Mouse (Mus musculus) ES-CJ7 (cell line): ENCODE data around the gene Smg6.
"Not testable (repeated sequence)": the region's sequence is repeated elsewhere in the genome, so short reads cannot be mapped to it uniquely, and the experiment has no call there.

Source experiments
- DNase-seq: peaks from one replicate; pipeline ENCODE4 v3.0.0; 2011; ENCODE audit warnings: low read depth, low spot score

The Smg6 gene

DNA sequence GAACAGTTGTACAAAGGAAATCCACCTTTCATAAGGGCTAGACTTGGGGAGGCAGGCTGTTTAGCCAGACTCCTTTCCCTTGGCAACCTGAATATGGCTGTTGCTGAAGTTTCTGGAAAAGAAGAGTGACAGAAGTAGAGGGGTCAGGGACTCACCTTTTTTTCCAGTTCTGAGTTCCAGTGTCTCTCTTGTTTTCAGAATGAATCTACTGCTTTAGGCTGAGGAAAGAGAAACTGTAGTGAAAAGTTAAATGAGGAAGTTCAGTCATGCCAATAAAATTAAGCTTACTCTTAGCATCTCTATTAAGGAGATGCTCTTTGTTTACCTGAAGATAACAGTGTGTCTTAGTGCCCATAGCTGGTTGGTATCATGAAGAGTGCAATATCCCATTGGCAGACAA is 69.2 kb downstream of the Smg6 start:
- DNase-seq: no peak

GRCm38 (mm10) chr11:74996482-74996881 is 70.9 kb downstream of the Smg6 start:
- no peak for DNase-seq

GRCm38 (mm10) chr11:75000869-75001653 is 75.4 kb downstream of the Smg6 start:
- DNase-seq: no peak

DNA sequence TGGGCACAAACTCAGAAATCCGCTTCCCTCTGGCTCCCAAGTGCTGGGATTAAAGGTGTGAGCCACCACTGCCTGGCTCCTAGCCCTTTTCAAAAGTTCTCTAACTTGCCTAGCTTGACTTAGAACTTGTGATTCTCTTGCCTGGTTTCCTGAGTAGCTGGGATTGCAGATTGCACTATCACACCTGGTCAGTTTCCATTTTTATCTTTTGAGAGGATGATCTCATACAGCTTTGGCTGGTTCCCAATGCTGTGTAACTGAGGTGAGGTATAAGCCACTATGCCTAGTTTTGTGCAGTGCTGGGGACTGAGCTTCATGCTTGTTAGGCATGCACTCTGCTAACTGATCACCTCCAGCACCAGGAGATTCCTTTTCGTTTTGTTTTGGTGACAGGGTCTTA is 82.6 kb downstream of the Smg6 start:
- no peak for DNase-seq

DNA sequence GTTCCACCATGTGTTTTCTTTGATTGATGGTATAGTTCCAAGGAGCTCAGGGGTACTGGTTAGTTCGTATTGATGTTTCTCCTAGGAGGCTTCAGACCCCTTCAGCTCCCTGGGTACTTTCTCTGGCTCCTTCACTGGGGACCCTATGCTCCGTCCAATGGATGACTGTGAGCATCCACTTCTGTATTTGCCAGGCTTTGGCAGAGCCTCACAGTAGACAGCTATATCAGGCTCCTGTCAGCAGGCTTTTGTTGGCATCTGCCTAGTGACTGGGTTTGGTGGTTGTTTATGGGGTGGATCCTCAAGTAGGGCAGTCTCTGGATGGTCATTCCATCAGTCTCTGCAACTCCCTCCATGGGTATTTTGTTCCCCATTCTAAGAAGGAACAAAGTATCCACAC is 83.9 kb downstream of the Smg6 start:
- DNase-seq: not testable (repeated sequence)

GRCm38 (mm10) chr11:75012997-75013694 is 87.5 kb downstream of the Smg6 start:
- DNase-seq: no peak

DNA sequence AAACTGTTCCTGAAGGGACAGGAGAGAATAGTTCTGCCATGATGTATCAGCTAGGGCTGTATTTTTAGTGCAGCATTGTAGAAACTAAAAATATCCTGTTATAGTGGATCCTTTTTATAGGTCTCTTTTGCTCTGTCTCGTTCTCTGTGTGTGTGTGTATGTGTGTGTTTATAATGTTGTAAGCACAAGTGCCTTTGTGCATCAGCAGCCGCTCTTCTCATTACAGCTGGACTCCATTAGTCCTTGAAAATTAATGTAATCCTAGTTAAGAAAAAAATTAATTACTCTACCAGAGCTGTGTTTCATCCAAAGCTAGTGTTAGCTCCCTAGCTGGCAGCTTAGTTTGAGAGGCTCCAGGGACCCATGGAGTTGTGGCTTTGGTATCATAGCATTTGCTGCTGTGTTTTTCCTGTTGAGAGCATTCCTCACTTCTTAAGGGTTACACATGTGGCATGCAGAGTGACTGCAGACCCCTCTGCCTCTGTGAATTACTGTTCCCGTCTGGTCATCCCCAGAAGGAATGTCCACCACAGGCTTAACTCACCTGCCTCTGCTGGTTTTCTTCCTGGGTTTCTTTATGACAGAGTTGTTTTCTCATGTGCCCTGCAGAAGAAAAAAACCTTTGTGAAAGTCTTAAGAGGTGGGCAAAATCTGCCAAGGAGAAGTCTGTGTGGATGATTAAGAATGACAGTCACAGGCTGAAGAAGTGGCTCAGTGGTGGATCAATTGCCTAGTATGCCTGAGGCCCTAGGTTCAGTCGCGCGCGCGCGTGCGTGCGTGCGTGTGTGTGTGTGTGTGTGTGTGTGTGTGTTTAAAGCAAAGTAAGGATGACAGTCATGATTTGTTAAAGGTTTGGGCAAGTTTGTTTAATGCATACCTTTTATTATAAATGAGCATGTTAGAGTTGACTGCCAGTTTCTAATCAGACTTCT is 88.4 kb downstream of the Smg6 start:
- no peak for DNase-seq

- DNase-seq: no peak
Measured at GRCm38 (mm10) chr11:75014816-75015215, 89.2 kb downstream of the Smg6 start.

- no peak for DNase-seq
Measured at GRCm38 (mm10) chr11:75015453-75015871, 89.8 kb downstream of the Smg6 start.

GRCm38 (mm10) chr11:75016309-75016860 is 90.8 kb downstream of the Smg6 start:
- DNase-seq: no peak

DNA sequence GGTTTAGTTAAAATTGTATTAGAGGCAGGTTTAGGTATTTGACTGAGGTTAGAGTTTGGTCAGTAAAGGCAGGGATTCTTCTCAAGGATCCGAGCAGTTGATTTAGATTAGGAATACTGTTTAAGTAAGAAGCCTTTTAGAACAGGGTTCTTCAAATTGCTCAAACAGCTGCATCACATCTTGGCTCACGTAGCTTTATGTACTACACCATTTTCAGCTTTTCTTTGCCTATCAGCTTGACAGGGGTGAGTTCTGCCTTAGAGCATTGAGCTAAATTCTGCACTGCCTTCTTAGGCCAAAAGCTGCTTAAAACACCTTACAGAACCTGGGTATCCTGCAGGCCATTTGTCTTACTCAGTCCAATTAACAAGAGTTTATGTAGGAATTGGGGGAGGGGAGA is 92.2 kb downstream of the Smg6 start:
- DNase-seq: no peak

DNA sequence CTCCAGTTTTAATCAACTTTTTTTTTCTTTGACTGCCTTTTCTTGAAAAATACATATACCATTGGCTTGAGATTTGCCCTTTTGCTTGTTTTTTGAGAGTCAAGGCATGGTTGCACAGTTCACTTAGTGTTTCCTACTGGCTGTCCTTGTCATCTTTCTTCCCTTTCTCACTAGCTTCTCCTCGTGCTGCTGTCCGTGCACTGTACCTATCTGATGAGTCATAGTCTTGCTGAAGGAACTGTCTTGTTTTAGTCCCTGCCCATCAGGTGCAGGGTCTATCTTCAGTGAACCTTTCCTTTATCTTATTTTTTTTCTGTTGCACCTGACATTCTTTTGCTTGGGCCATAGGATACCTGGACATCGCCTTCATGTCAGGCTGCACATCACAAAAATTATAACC is 101.4 kb downstream of the Smg6 start:
- no peak for DNase-seq

GRCm38 (mm10) chr11:75027616-75028015 is 102.0 kb downstream of the Smg6 start:
- DNase-seq: no peak

- DNase-seq: peak; percentile 61
Measured at GRCm38 (mm10) chr11:75031251-75031650, 105.6 kb downstream of the Smg6 start.

- no peak for DNase-seq
Measured at GRCm38 (mm10) chr11:75032946-75033345, 107.3 kb downstream of the Smg6 start.

DNA sequence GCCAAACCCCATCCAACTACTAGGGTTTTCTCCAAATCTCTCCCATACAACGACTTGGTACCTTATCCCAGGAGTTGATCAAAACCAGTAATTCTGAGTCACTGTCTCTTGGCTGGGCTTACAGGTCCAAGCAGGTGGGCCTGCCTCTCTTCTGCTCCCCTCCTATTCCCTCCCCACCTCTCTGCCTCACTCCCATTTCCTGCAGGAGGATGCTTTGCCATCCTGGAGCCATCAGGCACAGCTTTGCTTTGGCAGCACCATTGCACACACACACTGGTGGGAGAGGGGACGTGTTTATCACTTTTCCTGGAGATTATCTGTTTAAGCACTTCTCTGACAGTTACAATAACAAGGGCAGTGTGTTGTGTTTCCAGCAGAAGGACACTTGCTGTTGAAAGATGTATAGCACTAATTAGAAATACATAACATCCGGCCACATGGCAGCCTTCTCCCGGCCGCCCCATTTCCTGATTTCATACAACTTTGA is 108.0 kb downstream of the Smg6 start:
- DNase-seq: no peak

DNA sequence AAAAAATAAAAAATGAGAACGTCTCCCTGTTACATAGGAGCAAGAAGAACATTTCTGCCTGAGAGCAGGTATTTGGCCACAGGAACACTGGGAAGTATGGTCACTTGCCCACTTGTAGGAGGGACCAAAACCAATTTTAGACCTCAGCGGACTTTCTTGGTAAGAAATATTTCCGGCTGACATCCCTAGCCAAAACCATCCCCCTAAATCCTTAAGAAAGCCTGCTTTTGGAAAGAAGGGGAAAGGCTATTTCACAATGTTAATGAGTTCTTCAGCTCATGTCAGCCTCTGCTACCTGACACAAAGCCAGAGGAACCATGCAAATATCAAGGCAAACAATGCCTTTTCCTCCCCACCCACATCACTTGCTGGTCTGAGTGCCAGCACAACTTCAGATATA is 108.5 kb downstream of the Smg6 start:
- no peak for DNase-seq

DNA sequence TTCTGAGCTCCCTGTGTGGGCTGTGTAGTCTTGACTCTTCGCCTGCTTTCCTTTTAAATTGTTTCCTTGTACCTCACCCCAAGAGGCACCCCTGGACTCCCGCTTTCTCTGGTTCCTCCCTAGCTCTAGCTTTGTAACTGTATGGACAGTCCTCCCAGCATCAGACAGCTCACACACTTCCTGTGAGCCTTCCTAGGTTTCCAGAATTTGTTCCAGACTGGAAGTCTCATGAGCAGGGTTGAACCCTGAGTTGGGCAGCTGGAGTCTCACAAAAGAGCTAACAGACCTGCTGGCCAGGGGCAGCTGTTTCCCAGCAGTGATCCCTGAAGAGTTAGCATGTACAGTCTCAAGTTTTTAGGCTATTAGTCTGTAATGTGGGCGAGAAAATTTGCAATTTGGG is 118.7 kb downstream of the Smg6 start:
- no peak for DNase-seq

GRCm38 (mm10) chr11:75045822-75046221 is 120.2 kb downstream of the Smg6 start:
- DNase-seq: no peak

DNA sequence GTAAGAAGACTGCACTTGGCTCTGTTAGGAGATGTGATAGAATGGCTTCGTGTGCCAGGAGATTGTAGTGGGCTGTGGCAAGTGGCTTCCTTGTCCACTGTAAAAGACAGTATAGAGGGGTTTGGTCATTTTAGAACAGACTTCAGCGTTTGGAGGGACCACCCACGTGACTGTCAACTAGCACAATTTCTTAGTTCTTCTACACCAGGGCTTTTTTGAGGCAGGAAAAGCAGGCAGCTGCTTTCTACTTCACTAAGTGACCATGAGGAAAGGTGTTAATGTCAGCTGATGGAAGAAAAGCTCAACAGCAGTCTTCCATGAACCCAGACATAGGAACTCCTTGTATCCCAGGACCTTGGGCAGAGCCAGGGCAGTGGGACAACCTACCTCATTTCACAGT is 121.0 kb downstream of the Smg6 start:
- DNase-seq: no peak

GRCm38 (mm10) chr11:75047066-75047465 is 121.4 kb downstream of the Smg6 start:
- no peak for DNase-seq
